Mouse (Mus musculus): ENCODE data around the gene Tom1l2. TPM values are rescaled to one million over a fixed set of nuclear protein-coding genes. Genes with fewer than 3 reads are reported as not detected.

Gene Tom1l2
- total and polyA plus RNA-seq, 2 experiments from 2014 or later, result 49.4 to 120 TPM

DNA sequence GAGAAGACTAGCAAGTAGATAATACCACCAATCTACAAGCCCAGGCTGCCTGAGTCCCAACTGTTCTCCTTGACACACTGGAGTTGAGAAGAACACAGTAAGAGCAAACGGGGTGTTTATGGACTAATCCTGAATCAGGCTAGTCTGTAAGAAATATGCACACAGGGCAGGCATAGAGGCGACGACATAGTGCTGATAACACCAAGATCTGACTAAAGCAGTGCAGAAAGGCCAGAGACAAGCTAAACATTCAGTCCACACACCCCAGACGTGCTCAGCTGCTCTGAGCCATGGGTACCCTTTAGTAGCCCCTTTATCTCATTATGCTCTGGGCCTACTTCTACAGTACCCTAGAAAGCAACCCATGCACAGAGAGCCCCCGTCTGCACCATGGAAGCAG lies 73.2 kb downstream of the Tom1l2 start:
- Histone ChIP-seq H3K27me3 (ENCODE audit: insufficient read depth, low read length) (no peaks in the 10 kb centered on the region), H3K4me2 (ENCODE audit: low read depth, low read length, poor library complexity, severe bottlenecking) (no peak overlapping the region), H3K36me3 (ENCODE audit: insufficient read depth, low read length) (peaks cover 3% of the 10 kb centered on the region; the same call in 1 of the 2 replicates), H3K4me3 (ENCODE audit: low read depth, low read length) (no peak overlapping the region), H3K27ac (ENCODE audit: low read depth, low read length) (no peak overlapping the region), H3K9me3 (ENCODE audit: low read length) (no peaks in the 10 kb centered on the region), H3K9ac (replicated peaks; ENCODE audit: low read length, poor library complexity, severe bottlenecking) (no peak overlapping the region), H3K4me1 (ENCODE audit: insufficient read depth, low read length) (peaks cover 7% of the 10 kb centered on the region; the same call in 1 of the 2 replicates)
- no peak for ATAC-seq (ENCODE audit: low FRiP score)
- 79% methylated on average over 5 of the region's 5 CpGs for WGBS
- TF ChIP-seq CTCF (IDR thresholded peaks at IDR 0.05), result no peak
- DNase-seq (ENCODE audit: low spot score), result no peak

DNA sequence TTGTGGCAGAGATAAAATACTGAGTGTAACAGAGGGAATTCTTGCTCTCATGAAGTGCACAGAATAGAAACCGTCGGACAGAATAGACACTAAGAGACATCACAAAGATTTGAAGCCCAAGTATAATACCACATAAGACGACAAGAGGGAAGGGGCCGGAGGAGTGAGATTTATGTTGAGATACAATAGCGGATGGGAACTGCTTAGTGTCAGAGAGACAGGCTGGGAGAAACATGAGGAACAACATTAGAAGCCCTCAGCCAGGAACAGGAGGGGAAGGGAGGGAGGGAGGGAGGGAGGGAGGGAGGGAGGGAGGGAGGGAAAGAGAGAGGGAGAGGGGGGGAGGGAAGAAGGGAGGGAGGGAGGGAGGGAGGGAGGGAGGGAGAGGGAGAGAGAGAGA lies 74.9 kb downstream of the Tom1l2 start:
- no peak for TF ChIP-seq CTCF (IDR thresholded peaks at IDR 0.05)
- no peak for DNase-seq (ENCODE audit: low spot score)
- Histone ChIP-seq H3K4me3 (ENCODE audit: low read depth, low read length) (no peak overlapping the region), H3K9ac (replicated peaks; ENCODE audit: low read length, poor library complexity, severe bottlenecking) (no peak overlapping the region; the same call in 1 of the 2 replicates), H3K36me3 (ENCODE audit: insufficient read depth, low read length) (peaks cover 3% of the 10 kb centered on the region; the same call in 1 of the 2 replicates), H3K9me3 (ENCODE audit: low read length) (no peaks in the 10 kb centered on the region), H3K27me3 (ENCODE audit: insufficient read depth, low read length) (no peaks in the 10 kb centered on the region), H3K27ac (ENCODE audit: low read depth, low read length) (peak overlapping the region; percentile 60), H3K4me1 (ENCODE audit: insufficient read depth, low read length) (peaks cover 7% of the 10 kb centered on the region; the same call in 1 of the 2 replicates), H3K4me2 (ENCODE audit: low read depth, low read length, poor library complexity, severe bottlenecking) (no peak overlapping the region)
- ATAC-seq (ENCODE audit: low FRiP score), result no peak
- 28% methylated on average over 5 of the region's 5 CpGs for WGBS

DNA sequence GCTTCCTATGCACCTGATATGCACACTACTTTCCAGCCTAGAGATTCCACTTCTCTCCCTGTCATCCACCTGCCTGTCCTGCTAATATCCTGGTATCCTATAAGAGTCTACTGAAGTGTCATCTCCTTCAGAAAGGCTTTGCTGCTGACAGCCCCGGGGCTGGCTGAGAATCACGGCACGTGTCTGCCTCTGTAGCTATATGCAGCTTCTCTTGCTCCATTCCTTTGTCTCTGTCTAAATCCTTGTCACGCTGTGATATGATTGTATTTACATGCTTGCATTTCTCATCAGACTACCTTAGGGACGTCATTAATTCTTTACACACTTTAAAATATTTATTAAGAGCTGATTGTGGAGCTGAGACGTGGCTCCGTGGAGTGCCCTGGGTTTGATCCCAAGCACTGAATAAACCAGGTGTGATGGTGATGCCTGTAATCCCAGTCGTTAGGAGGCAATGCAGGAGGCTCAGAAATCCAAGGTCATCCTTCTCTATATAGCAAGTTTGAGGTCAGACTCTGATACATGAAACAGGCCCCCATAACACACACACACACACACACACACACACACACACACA lies 75.5 kb downstream of the Tom1l2 start:
- no peaks in the 10 kb centered on the region for H3K27me3 ChIP-seq (ENCODE audit: insufficient read depth, low read length)
- H3K9me3 ChIP-seq (ENCODE audit: low read length), result no peaks in the 10 kb centered on the region
- H3K9ac ChIP-seq (replicated peaks; ENCODE audit: low read length, poor library complexity, severe bottlenecking), result no peak overlapping the region; the same call in none of the 2 replicates
- no peak overlapping the region for H3K4me3 ChIP-seq (ENCODE audit: low read depth, low read length)
- WGBS, result 35% methylated on average over 8 of the region's 8 CpGs
- H3K4me2 ChIP-seq (ENCODE audit: low read depth, low read length, poor library complexity, severe bottlenecking), result no peak overlapping the region
- H3K4me1 ChIP-seq (ENCODE audit: insufficient read depth, low read length), result peaks cover 7% of the 10 kb centered on the region; the same call in 1 of the 2 replicates
- H3K36me3 ChIP-seq (ENCODE audit: insufficient read depth, low read length), result peaks cover 3% of the 10 kb centered on the region; the same call in 1 of the 2 replicates
- H3K27ac ChIP-seq (ENCODE audit: low read depth, low read length), result peak overlapping the region; percentile 60
- DNase-seq (ENCODE audit: low spot score), result no peak
- ATAC-seq (ENCODE audit: low FRiP score), result peak; percentile 56; the same call in 1 of the 2 replicates
- TF ChIP-seq CTCF (IDR thresholded peaks at IDR 0.05), result no peak

DNA sequence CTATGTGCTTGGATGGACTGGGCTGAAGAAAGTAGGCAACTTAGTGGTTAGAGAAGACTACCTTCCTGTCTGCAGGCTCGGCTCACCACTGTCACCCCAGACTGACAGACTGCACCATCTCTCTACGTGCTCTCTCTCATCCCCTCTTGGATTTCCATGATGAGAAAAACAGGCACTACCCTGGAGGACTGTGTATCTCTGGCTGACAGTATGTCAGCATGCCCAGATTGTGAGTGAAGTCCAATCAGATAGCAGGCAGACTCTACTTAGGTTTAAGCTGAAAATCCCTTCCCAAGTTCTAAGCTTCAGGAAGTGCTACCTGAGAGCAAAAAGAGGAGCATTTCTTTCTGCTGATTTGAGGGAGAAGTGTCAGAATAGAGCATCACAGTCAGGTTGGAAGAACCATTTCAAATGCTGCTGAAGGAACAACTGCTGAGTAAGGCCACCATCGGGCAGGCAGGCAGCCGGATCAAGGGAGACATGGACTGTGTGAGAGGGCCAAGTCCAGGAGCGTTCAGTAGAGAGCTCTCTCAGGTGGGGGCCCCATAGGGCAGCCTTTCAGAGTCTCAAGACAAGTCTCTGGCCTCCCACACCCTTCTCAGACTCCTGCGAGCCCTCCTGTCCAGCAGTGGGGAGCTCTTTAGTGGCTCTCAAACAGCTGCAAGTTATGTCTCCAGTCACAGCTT lies 76.2 kb downstream of the Tom1l2 start:
- H3K27ac ChIP-seq (ENCODE audit: low read depth, low read length), result peak overlapping the region; percentile 60

DNA sequence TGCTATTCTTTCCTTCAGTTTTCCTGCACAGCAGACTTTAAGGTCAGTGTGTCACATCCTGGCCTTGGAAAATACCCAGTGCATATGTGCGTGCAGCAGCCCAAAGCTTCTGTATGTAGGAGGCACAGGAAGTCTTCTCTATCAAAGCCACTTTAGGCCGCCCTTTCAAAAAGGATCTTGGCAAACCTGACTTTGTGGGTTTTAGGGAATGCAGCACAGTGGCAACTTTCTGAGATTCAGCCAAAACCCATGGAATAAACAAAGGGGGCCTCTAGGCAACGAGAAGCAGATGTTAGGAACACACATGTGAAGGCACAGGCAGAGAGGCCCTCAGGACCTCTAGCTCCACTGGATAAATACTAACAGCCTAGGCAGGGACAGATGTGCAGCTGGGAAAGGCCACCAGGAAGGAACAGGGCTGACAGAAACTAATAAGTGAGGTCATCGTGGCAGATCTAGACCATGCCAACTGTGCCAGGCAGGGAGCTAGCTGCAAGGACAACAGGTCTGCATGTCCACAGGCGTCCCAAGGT lies 79.4 kb downstream of the Tom1l2 start:
- 55% methylated on average over 5 of the region's 5 CpGs for WGBS
- peak overlapping the region; percentile 47; the same call in 1 of the 2 replicates for H3K27ac ChIP-seq (ENCODE audit: low read depth, low read length)
- H3K27me3 ChIP-seq (ENCODE audit: insufficient read depth, low read length), result no peaks in the 10 kb centered on the region
- peaks cover 14% of the 10 kb centered on the region for H3K36me3 ChIP-seq (ENCODE audit: insufficient read depth, low read length)
- DNase-seq (ENCODE audit: low spot score) (peak; percentile 34), ATAC-seq (ENCODE audit: low FRiP score) (no peak; the same call in 1 of the 2 replicates)
- no peak overlapping the region for H3K4me2 ChIP-seq (ENCODE audit: low read depth, low read length, poor library complexity, severe bottlenecking)
- H3K4me3 ChIP-seq (ENCODE audit: low read depth, low read length), result no peak overlapping the region
- H3K9me3 ChIP-seq (ENCODE audit: low read length), result no peaks in the 10 kb centered on the region
- no peak overlapping the region for H3K9ac ChIP-seq (replicated peaks; ENCODE audit: low read length, poor library complexity, severe bottlenecking)
- peaks cover 7% of the 10 kb centered on the region; the same call in 1 of the 2 replicates for H3K4me1 ChIP-seq (ENCODE audit: insufficient read depth, low read length)
- no peak for TF ChIP-seq CTCF (IDR thresholded peaks at IDR 0.05)

More for the DNA sequence above, 76.2 kb downstream of the Tom1l2 start:
- Histone ChIP-seq H3K4me2 (ENCODE audit: low read depth, low read length, poor library complexity, severe bottlenecking) (no peak overlapping the region), H3K4me1 (ENCODE audit: insufficient read depth, low read length) (peaks cover 7% of the 10 kb centered on the region; the same call in 1 of the 2 replicates), H3K9ac (replicated peaks; ENCODE audit: low read length, poor library complexity, severe bottlenecking) (no peak overlapping the region; the same call in 1 of the 2 replicates), H3K36me3 (ENCODE audit: insufficient read depth, low read length) (peaks cover 3% of the 10 kb centered on the region; the same call in 1 of the 2 replicates), H3K4me3 (ENCODE audit: low read depth, low read length) (no peak overlapping the region), H3K27me3 (ENCODE audit: insufficient read depth, low read length) (no peaks in the 10 kb centered on the region), H3K9me3 (ENCODE audit: low read length) (no peaks in the 10 kb centered on the region)
- DNase-seq (ENCODE audit: low spot score), result no peak
- ATAC-seq (ENCODE audit: low FRiP score), result no peak
- WGBS, result 69% methylated on average over 6 of the region's 6 CpGs
- no peak for TF ChIP-seq CTCF (IDR thresholded peaks at IDR 0.05)

DNA sequence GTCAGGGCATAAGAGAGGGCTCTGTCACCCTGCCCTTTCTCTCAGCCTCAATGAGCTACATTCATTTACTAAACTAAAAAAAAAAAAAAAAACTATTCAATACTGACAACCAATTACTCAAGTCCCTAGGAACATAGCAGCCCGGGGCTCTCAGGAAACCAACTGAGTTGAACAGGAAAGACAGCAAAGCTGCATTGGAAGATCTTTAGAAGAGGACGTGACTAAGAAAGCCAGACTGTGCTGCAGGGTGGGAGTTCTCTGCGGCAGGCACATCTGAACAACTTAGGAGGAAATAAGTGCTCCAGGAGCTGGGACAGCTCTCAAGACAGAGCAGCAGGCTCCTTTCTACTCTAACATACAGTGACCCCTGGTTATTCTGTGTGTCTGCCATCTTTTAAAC lies 84.1 kb downstream of the Tom1l2 start:
- no peaks in the 10 kb centered on the region for H3K9me3 ChIP-seq (ENCODE audit: low read length)
- H3K9ac ChIP-seq (replicated peaks; ENCODE audit: low read length, poor library complexity, severe bottlenecking), result no peak overlapping the region
- H3K27ac ChIP-seq (ENCODE audit: low read depth, low read length), result no peak overlapping the region
- 60% methylated on average over 3 of the region's 3 CpGs for WGBS
- H3K4me2 ChIP-seq (ENCODE audit: low read depth, low read length, poor library complexity, severe bottlenecking), result no peak overlapping the region
- H3K4me1 ChIP-seq (ENCODE audit: insufficient read depth, low read length), result no peaks in the 10 kb centered on the region; the same call in 1 of the 2 replicates
- no peak for ATAC-seq (ENCODE audit: low FRiP score)
- no peak for DNase-seq (ENCODE audit: low spot score)
- H3K36me3 ChIP-seq (ENCODE audit: insufficient read depth, low read length), result peaks cover 16% of the 10 kb centered on the region
- no peak overlapping the region for H3K4me3 ChIP-seq (ENCODE audit: low read depth, low read length)
- TF ChIP-seq CTCF (IDR thresholded peaks at IDR 0.05), result no peak
- H3K27me3 ChIP-seq (ENCODE audit: insufficient read depth, low read length), result no peaks in the 10 kb centered on the region

Data from midbrain, postnatal 0 days (tissue).